Mouse (Mus musculus) stomach, postnatal 0 days (tissue): Measurements from ENCODE around the gene Rpn2. TPM values are rescaled to one million over a fixed set of nuclear protein-coding genes. Genes with fewer than 3 reads are reported as not detected.

Experiments used
- ATAC-seq: fragments of 200-750 bp; cut with Nextera tagmentation; 2 replicates; pipeline ENCODE4 v1.8.0; 2017; ENCODE audit not compliant: low FRiP score, low TSS enrichment
- DNase-seq: peaks from one replicate; pipeline ENCODE4 v3.0.0-alpha.2; 2016; ENCODE audit warnings: low spot score
- H3K27ac ChIP-seq: fragments of 300-500 bp; sonication (generic); replicated peaks from 2 replicates; pipeline ENCODE4 v1.5.1; 2014; ENCODE audit warnings: mild to moderate bottlenecking, control low read depth
- H3K27me3 ChIP-seq: fragments of 300-500 bp; sonication (generic); 2 replicates; pipeline ENCODE4 v1.6.1; 2014; ENCODE audit warnings: low read length; ENCODE audit not compliant: control insufficient read depth, insufficient read depth
- H3K36me3 ChIP-seq: fragments of 300-500 bp; sonication (generic); 2 replicates; pipeline ENCODE4 v1.6.1; 2014; ENCODE audit warnings: low read length, mixed read lengths; ENCODE audit not compliant: control insufficient read depth, insufficient read depth
- H3K4me1 ChIP-seq: fragments of 300-500 bp; sonication (generic); replicated peaks from 2 replicates; pipeline ENCODE4 v1.6.1; 2014; ENCODE audit warnings: antibody characterized with exemption; ENCODE audit not compliant: control insufficient read depth, insufficient read depth
- H3K4me2 ChIP-seq: fragments of 300-500 bp; sonication (generic); replicated peaks from 2 replicates; pipeline ENCODE4 v1.6.1; 2014; ENCODE audit warnings: low read depth, mild to moderate bottlenecking, control low read depth, moderate library complexity
- H3K4me3 ChIP-seq: fragments of 300-500 bp; sonication (generic); 2 replicates; pipeline ENCODE4 v1.5.1; 2014; ENCODE audit warnings: low read depth, low read length, control low read depth
- H3K9ac ChIP-seq: fragments of 300-500 bp; sonication (generic); 2 replicates; pipeline ENCODE4 v1.6.1; 2014; ENCODE audit warnings: mild to moderate bottlenecking, low read length, control low read depth, mixed read lengths
- H3K9me3 ChIP-seq: fragments of 300-500 bp; sonication (generic); 2 replicates; pipeline ENCODE4 v1.6.1; 2016; ENCODE audit warnings: low read length; ENCODE audit not compliant: control insufficient read depth
- CTCF ChIP-seq: IDR thresholded peaks from 2 replicates; pipeline ENCODE4 v1.5.1; 2016; ENCODE audit warnings: antibody characterized with exemption, low read depth, mild to moderate bottlenecking, moderate library complexity
- EP300 ChIP-seq: optimal IDR thresholded peaks from 2 replicates; pipeline ENCODE3; 2016; ENCODE audit warnings: antibody characterized with exemption
- WGBS: fragments of 180-500 bp; shearing (Covaris S2); extraction: QIAGEN DNeasy Blood & Tissue Kit; methylation state at CpG from one replicate; pipeline ENCODE4 v1.1.7; 2014; 5-methylcytosine and 5-hydroxymethylcytosine counted together
- polyA plus RNA-seq: library from polyadenylated mRNA; unstranded; fragments of >200 nt; fragmentation: Nextera tagmentation; extraction: Ambion mirVana; gene quantifications from 2 replicates; pipeline ENCODE4 v1.2.1, GENCODE M21; 2015

The Rpn2 gene
- 178 and 192 TPM in 2 replicates for polyA plus RNA-seq

DNA sequence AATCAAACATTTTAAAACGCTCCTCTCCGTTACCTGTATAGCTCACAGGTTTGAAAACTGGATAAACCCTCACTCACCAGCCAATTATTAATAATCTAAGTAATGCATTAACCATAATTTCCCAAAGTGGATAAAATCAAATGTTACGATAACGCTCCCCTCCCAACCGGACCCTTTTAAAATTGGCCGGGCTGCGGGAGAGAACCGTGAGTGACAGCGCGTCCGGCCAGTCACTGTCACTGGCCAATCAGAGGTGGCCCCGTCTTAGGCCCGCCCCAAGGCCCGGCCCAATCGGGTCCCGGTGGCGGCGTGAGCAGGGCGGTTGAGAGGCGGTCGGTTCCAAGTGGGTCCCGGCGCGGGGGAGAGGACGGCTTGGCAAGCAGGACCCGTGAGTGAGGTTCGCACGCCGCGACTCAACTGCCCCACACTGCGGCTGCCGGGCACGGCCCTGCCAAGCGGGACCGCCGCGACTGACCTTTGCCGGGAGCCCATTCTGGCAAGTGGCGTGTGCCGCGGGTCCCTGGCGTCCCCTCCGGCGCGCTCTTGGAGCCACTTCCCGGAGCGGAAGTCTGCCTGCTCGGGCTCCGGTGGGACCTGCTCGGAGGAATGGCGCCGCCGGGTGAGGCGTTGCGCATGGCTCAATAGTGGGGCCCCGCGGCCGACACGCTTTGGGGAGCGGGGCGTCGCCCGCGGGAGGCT lies at the start of gene Rpn2:
Rpn2 (plus strand) TSS at position 301 of the 699 bp plus-strand sequence.
- peak; percentile 13; the same call in 1 of the 2 replicates for TF ChIP-seq CTCF
- TF ChIP-seq EP300: no peak
- Histone ChIP-seq H3K27me3 (no peaks in the 10 kb centered on the region), H3K9ac (peak within 1 kb of the TSS; percentile 95), H3K4me2 (peak within 1 kb of the TSS; percentile 72), H3K36me3 (peaks cover 3% of the 10 kb centered on the region; the same call in 1 of the 2 replicates), H3K27ac (peak within 1 kb of the TSS; percentile 95), H3K4me1 (peaks cover 2% of the 10 kb centered on the region; the same call in 1 of the 2 replicates), H3K9me3 (no peaks in the 10 kb centered on the region), H3K4me3 (peak within 1 kb of the TSS; percentile 99)
- ATAC-seq (peak; percentile 100), DNase-seq (peak; percentile 97)
- under 1% methylated on average over 64 of the region's 64 CpGs for WGBS

DNA sequence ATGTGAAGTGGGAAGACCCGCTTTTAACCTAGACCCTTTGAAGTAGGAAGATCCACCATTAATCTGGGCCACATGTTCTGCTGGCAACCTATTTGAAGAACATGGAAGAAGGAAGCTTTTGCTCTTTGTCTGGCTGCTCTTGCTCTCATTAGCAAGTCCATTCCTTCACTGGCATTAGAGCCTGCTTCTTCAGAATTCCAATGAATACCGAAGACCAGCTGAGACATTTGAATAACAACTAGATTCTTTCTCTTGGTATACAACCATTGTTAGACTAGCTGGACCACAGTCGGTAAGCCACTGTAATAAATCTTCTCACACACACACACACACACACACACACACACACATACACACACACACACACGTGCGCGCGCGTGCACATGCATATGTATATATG lies 42.9 kb upstream of the Rpn2 start:
- Histone ChIP-seq H3K4me2 (no peak overlapping the region), H3K27me3 (no peaks in the 10 kb centered on the region), H3K9ac (no peak overlapping the region), H3K36me3 (no peaks in the 10 kb centered on the region), H3K27ac (no peak overlapping the region), H3K9me3 (no peaks in the 10 kb centered on the region), H3K4me1 (no peaks in the 10 kb centered on the region), H3K4me3 (no peak overlapping the region)
- 93% methylated on average over 8 of the region's 8 CpGs for WGBS
- no peak for DNase-seq
- no peak for TF ChIP-seq EP300
- no peak for TF ChIP-seq CTCF
- no peak for ATAC-seq

DNA sequence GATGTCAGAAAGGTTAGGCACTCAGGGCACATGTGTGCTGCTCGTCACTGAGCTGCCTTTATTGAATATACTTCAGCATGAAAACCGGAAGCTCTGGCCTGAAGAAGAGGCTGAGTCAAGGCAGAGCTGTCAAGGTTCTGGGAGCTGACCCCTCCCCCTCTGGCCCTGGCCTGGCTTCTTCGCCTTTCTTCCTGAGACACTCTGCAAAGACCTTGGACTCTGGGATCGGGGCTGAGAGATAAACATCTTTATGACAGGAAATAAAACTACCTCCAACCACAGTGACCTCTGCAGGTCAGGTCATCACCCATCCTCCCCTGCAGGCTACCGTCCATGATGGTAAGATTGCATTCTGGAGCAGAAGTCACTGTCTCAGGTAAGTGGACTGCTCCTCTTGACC lies 33.8 kb upstream of the Rpn2 start:
- ATAC-seq (no peak), DNase-seq (no peak)
- no peak overlapping the region for H3K9ac ChIP-seq
- no peak overlapping the region for H3K27ac ChIP-seq
- H3K4me3 ChIP-seq: no peak overlapping the region
- H3K27me3 ChIP-seq: no peaks in the 10 kb centered on the region
- H3K4me1 ChIP-seq: no peaks in the 10 kb centered on the region
- no peak overlapping the region for H3K4me2 ChIP-seq
- no peaks in the 10 kb centered on the region for H3K9me3 ChIP-seq
- TF ChIP-seq EP300: no peak
- TF ChIP-seq CTCF: no peak
- WGBS: 28% methylated on average over 5 of the region's 5 CpGs
- H3K36me3 ChIP-seq: no peaks in the 10 kb centered on the region

DNA sequence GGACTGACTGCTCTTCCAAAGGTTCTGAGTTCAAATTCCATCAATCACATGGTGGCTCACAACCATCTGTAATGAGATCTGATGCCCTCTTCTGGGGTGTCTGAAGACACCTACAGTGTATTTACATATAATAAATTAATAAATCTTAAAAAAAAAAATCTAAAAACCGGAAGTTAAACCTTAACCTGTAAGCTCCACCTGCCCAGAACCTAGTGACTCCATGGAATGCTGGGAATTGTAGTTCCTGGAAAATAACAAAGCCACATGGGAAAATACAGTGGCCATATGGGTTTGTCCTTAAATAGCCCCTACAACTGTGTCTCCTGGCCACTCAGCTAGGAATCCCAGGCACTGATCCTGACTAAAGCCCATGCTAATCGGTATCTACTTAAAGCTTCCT lies 33.2 kb upstream of the Rpn2 start:
- Histone ChIP-seq H3K4me3 (no peak overlapping the region), H3K4me1 (no peaks in the 10 kb centered on the region), H3K27me3 (no peaks in the 10 kb centered on the region), H3K27ac (no peak overlapping the region), H3K9ac (no peak overlapping the region), H3K4me2 (no peak overlapping the region), H3K9me3 (no peaks in the 10 kb centered on the region), H3K36me3 (no peaks in the 10 kb centered on the region)
- DNase-seq (no peak), ATAC-seq (no peak)
- TF ChIP-seq EP300: no peak
- TF ChIP-seq CTCF: no peak
- 77% methylated on average over 2 of the region's 2 CpGs for WGBS

DNA sequence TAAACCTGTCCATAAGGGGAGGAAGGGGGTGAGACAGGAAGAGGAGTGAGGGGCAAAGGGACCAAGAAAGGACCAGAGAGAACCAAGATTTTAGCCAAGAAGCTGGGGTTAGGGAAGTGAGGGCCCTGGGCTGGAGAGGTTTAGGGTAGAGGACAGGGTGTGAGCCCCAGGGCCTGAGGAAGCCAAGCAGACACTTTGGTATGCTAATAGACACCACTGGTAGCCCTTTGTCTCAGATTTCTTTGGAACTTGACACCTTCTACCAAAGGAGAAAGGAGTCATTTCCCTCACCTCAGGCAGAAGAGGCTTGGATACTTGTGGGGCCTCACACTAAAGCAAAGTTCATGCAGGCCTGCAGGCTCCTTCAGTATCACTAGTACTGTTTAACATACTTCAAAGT lies 30.7 kb upstream of the Rpn2 start:
- DNase-seq (no peak), ATAC-seq (no peak)
- Histone ChIP-seq H3K9ac (no peak overlapping the region), H3K27ac (no peak overlapping the region), H3K4me3 (no peak overlapping the region), H3K27me3 (no peaks in the 10 kb centered on the region), H3K36me3 (no peaks in the 10 kb centered on the region), H3K4me1 (no peaks in the 10 kb centered on the region), H3K9me3 (no peaks in the 10 kb centered on the region), H3K4me2 (no peak overlapping the region)
- no peak for TF ChIP-seq EP300
- no peak for TF ChIP-seq CTCF

DNA sequence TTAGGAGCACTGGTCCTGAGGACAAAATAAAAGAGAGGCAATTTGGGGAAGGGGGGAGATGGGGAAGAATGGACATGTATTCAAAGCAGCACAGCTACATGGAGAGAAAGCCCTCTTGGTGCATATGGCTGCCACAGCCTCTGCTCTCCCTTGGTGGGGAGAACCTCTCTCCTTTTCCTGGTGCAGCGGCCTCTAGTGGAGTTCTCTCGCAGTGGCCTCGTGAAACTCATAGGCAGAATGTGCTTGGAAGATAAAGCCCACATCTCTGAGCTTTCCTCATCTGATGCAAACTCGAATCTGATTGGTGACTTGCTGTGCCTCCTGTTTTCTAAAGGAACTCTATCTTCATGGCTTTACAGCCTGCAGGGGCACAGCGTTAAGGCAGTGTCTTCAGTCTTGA lies 19.1 kb upstream of the Rpn2 start:
- Histone ChIP-seq H3K9ac (no peak overlapping the region), H3K4me3 (no peak overlapping the region), H3K4me2 (no peak overlapping the region), H3K36me3 (no peaks in the 10 kb centered on the region), H3K9me3 (no peaks in the 10 kb centered on the region), H3K27ac (no peak overlapping the region), H3K27me3 (no peaks in the 10 kb centered on the region), H3K4me1 (no peaks in the 10 kb centered on the region)
- no peak for ATAC-seq
- WGBS: under 1% methylated on average over 5 of the region's 5 CpGs
- peak; percentile 83 for TF ChIP-seq CTCF
- TF ChIP-seq EP300: no peak
- DNase-seq: peak; percentile 71
